Mouse (Mus musculus): ENCODE data around the gene Nsun7. TPM values are rescaled to one million over a fixed set of nuclear protein-coding genes. Genes with fewer than 3 reads are reported as not detected.

Nsun7 gene
- total RNA-seq, 2 experiments from 2014 or later = 0.99 to 1.1 TPM

- DNase-seq (ENCODE audit: low spot score in 2 of 2) = no peak
Measured at GRCm38 (mm10) chr5:66274417-66274816, 14.7 kb downstream of the Nsun7 start.

DNA sequence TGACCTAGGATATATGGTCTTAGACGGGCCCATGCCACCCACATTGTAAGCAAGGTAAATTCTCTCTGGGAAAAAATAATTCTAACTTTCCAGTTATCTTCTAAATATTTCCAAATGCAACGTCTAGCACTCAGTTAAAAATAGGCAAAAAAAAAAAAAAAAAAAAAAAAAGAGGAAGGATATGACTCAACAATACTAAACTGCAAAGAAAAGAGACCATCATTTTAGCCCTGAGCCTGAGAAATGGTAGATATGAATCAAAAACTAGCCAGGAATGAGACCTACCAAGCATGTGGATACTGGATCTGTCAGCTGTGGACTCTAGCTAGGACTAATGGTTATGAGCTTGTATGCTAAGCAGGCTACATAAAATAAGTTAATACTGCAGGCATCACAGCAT, 20.0 kb downstream of the Nsun7 start:
- no peak for DNase-seq (ENCODE audit: low spot score in 2 of 2)

DNA sequence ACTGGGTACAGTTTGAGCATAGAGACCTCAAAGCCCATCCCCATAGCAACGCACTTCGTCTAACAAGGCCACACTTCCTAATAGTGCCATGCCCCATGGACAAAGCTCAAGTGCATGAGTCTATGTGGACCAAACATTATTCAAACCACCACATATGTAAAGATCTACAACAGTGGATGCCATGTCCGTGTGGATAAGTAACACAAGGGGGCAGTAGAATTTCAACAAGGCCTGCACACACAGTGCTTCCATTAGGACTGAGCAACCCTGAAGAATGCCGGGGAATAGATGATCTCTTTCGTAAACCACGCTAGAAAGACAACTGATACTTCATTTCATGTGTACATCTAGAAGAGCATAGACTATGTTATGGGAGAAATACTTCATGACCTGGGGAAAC, 21.0 kb downstream of the Nsun7 start:
- no peak for DNase-seq (ENCODE audit: low spot score in 2 of 2)

GRCm38 (mm10) chr5:66294106-66294625, 34.5 kb downstream of the Nsun7 start:
- no peak for DNase-seq (ENCODE audit: low spot score in 2 of 2)

DNA sequence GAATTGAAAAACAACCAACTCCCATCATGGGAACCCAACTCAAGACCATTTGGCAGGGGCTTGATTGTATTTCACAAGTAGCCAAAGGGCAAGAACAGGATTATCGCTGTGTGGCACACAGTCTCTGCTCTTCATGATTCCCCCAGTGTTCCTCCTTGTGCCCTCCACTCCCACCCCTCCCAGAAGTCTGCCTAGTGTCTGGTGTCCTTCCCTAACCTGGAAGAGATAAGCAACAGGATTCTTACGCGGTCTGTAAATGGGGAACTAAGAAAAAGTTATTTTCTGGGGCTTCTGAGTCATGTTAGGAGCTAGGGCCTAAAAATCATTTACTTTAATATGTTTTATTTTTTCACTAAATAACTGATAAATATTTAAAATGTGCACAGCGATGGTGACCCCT, 35.3 kb downstream of the Nsun7 start:
- DNase-seq (ENCODE audit: low spot score in 2 of 2) = no peak

DNA sequence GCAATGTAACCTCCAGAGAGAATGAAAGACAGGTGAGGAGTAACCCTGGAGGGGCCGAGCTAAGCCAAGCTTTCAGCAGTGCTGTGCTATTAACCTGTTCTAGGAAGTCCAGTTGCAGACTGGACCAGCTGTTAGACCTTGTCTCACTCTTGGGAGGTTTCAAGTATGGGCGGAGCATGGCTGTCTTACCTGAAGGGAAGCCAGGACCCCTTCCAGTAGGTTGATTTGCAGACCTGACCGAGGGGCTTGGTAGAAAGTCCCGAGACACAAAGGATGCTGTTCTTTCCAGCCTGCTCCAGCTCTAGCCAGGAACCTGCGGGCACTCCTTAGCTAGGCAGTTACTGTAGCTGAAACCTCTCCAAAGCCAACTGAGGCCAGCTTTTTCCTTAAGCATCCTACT, 36.4 kb downstream of the Nsun7 start:
- no peak for DNase-seq (ENCODE audit: low spot score in 2 of 2)

GRCm38 (mm10) chr5:66298856-66299255, 39.2 kb downstream of the Nsun7 start:
- no peak for DNase-seq (ENCODE audit: low spot score in 2 of 2)

- no peak for DNase-seq (ENCODE audit: low spot score in 2 of 2)
Measured at GRCm38 (mm10) chr5:66300576-66300975, 40.9 kb downstream of the Nsun7 start.

DNA sequence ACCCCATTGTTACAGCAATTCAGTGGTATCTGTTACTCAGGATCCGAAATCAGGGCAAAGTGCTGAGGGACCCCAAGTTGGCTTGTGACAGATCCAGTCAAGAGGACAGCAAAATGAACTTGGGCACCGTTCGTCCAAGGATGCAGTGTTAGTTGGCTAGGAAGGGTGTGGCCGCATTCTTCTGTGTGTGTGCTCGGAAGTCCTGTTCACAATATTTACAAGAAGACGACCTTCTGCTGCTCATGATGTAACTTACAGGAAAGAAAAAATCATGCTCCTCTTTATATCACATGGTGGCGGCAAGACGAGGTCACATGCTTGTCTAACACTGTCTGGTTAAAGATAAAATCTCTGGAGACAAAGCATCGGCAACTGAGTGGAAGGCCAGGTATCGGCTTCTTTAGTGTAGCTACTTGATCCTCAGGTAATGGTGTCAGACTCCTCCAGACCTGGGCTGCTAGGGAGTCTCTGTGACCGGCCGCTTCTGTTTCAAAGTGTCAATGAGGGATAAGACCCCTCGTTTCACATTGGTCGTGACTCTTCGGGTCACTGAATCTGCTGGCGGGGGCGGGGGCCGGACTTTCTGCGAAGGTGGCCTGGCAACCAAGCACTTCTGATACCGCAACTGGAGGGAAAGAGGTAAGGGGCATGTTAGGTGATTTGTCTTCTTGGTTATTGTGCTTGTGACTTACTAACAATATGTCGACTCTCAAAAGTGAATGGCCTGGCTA, 42.6 kb downstream of the Nsun7 start:
- no peak for DNase-seq (ENCODE audit: low spot score in 2 of 2)

DNA sequence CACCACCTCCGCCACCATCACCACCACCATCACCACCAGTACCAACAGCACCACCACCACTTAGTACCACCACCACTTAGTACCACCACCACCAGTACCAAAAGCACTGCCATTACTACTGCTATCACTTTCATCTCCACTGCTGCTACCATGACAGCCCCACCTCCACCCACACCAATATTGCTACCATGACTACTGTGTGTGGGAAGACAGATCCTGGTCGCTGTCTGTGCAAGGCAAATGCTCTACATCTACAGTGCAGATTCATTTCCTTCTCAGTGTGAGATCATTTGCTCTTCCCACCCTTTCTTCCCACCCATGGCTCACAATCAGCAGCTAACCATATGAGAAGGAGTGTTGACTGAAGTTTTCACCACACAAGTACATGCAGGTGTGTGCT, 43.2 kb downstream of the Nsun7 start:
- DNase-seq (ENCODE audit: low spot score in 2 of 2) = no peak

GRCm38 (mm10) chr5:66304300-66305067, 44.8 kb downstream of the Nsun7 start:
- no peak for DNase-seq (ENCODE audit: low spot score in 2 of 2)

- peak in 1 of 2 experiments; percentile 0 for DNase-seq (ENCODE audit: low spot score in 2 of 2)
Measured at GRCm38 (mm10) chr5:66305511-66305910, 45.8 kb downstream of the Nsun7 start.

- no peak for DNase-seq (ENCODE audit: low spot score in 2 of 2)
Measured at GRCm38 (mm10) chr5:66310328-66310727, 50.6 kb downstream of the Nsun7 start.

DNA sequence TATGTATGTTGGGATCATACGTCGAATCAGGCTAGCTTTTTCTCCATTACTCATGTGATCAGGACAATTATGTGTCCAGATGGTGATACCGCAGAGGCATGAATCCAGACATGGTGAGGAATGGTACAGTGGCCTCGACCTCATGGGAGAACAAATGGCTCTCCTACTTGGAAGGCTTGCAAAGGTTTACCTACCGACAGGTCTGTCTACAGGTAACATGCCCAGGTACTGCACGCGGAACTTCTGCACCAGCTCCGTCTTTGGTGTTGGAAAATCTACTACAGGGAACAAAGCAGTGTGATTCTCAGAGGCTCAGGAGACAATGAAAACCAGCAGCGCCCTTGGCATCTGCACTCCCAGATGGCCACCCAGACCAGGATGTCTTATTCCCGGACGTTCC, 51.1 kb downstream of the Nsun7 start:
- no peak for DNase-seq (ENCODE audit: low spot score in 2 of 2)

DNA sequence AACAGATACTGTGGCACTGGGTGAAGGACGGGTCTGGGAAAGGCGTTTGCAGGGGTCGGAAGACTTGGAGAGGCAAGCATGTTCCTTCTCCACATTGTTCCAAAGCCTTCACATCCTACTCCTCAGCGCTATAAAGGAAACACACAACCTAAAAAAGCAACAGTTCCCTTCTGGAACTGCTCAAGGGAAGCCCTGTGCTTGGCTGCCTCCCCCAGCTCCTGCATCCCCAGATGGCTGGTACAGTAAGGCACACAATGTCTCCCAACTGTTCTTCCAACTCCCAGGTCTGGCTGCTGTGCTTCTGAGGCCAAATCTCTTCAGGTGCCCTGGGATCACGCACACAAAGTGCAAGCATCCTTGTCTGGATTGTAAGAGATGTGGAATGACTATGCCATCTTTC, 56.1 kb downstream of the Nsun7 start:
- no peak for DNase-seq (ENCODE audit: low spot score in 2 of 2)

GRCm38 (mm10) chr5:66319341-66319740, 59.6 kb downstream of the Nsun7 start:
- peak; percentile 24 to 35 for DNase-seq (ENCODE audit: low spot score in 2 of 2)

DNA sequence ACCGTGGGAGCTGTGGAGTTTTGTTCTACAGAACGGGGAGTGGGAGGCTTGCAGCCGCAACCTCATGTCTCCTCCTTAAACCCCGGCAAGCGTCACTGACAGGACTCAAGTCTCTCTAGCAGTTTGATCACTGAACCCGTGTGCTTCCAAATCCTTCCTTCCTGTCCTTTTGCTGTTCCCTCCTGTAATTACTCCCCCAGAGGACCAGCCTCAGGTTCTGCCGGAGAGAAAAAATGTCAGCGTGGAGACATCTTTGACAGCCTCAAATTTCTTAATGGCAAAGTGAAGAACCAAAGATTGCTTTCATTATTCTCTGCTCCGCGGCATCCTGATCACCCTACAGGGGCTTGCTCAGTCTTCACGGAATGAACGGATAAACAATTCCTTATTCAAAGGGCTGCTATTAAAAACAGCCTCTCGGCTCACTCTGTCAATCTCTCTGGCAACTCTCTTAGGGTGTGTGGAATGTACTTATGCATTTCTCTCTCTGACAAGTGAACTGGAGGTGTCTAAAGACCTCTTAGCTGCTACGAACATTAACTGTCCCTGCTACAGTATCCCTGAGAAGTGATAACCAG, 60.2 kb downstream of the Nsun7 start:
- DNase-seq (ENCODE audit: low spot score in 2 of 2) = no peak

GRCm38 (mm10) chr5:66323131-66323530, 63.4 kb downstream of the Nsun7 start:
- DNase-seq (ENCODE audit: low spot score in 2 of 2) = no peak

GRCm38 (mm10) chr5:66323603-66324002, 63.9 kb downstream of the Nsun7 start:
- DNase-seq (ENCODE audit: low spot score in 2 of 2) = no peak

- no peak for DNase-seq (ENCODE audit: low spot score in 2 of 2)
Measured at GRCm38 (mm10) chr5:66326395-66326794, 66.7 kb downstream of the Nsun7 start.

GRCm38 (mm10) chr5:66327949-66328726, 68.4 kb downstream of the Nsun7 start:
- DNase-seq (ENCODE audit: low spot score in 2 of 2) = no peak

All from adrenal gland, postnatal 4 days (tissue).